Mouse (Mus musculus): ENCODE data around the gene Ppp1r12b. TPM values are rescaled to one million over a fixed set of nuclear protein-coding genes. Genes with fewer than 3 reads are reported as not detected.

Gene Ppp1r12b
- total RNA-seq, 2 experiments from 2014 or later, result 6.7 to 10.3 TPM

GRCm38 (mm10) chr1:134815748-134816147 is 140.0 kb downstream of the Ppp1r12b start:
- ATAC-seq (replicated peaks; ENCODE audit: low FRiP score, low TSS enrichment, poor library complexity, severe bottlenecking), result no peak

- no peak for ATAC-seq (replicated peaks; ENCODE audit: low FRiP score, low TSS enrichment, poor library complexity, severe bottlenecking)
Measured at GRCm38 (mm10) chr1:134805471-134805870, 150.3 kb downstream of the Ppp1r12b start.

GRCm38 (mm10) chr1:134804373-134804772 is 151.4 kb downstream of the Ppp1r12b start:
- no peak for ATAC-seq (replicated peaks; ENCODE audit: low FRiP score, low TSS enrichment, poor library complexity, severe bottlenecking)

- ATAC-seq (replicated peaks; ENCODE audit: low FRiP score, low TSS enrichment, poor library complexity, severe bottlenecking), result no peak
Measured at GRCm38 (mm10) chr1:134803286-134804117, 152.2 kb downstream of the Ppp1r12b start.

- ATAC-seq (replicated peaks; ENCODE audit: low FRiP score, low TSS enrichment, poor library complexity, severe bottlenecking), result no peak
Measured at GRCm38 (mm10) chr1:134801758-134802157, 154.0 kb downstream of the Ppp1r12b start.

- ATAC-seq (replicated peaks; ENCODE audit: low FRiP score, low TSS enrichment, poor library complexity, severe bottlenecking), result no peak
Measured at GRCm38 (mm10) chr1:134796536-134796935, 159.2 kb downstream of the Ppp1r12b start.

GRCm38 (mm10) chr1:134796076-134796475 is 159.7 kb downstream of the Ppp1r12b start:
- no peak for ATAC-seq (replicated peaks; ENCODE audit: low FRiP score, low TSS enrichment, poor library complexity, severe bottlenecking)

GRCm38 (mm10) chr1:134791456-134791855 is 164.3 kb downstream of the Ppp1r12b start:
- no peak for ATAC-seq (replicated peaks; ENCODE audit: low FRiP score, low TSS enrichment, poor library complexity, severe bottlenecking)

GRCm38 (mm10) chr1:134790716-134791439 is 164.9 kb downstream of the Ppp1r12b start:
- peak; percentile 95 for ATAC-seq (replicated peaks; ENCODE audit: low FRiP score, low TSS enrichment, poor library complexity, severe bottlenecking)

- no peak for ATAC-seq (replicated peaks; ENCODE audit: low FRiP score, low TSS enrichment, poor library complexity, severe bottlenecking)
Measured at GRCm38 (mm10) chr1:134788096-134788495, 167.6 kb downstream of the Ppp1r12b start.

- ATAC-seq (replicated peaks; ENCODE audit: low FRiP score, low TSS enrichment, poor library complexity, severe bottlenecking), result no peak
Measured at GRCm38 (mm10) chr1:134784911-134785310, 170.8 kb downstream of the Ppp1r12b start.

- ATAC-seq (replicated peaks; ENCODE audit: low FRiP score, low TSS enrichment, poor library complexity, severe bottlenecking), result no peak
Measured at GRCm38 (mm10) chr1:134784481-134784880, 171.3 kb downstream of the Ppp1r12b start.

GRCm38 (mm10) chr1:134783958-134784357 is 171.8 kb downstream of the Ppp1r12b start:
- ATAC-seq (replicated peaks; ENCODE audit: low FRiP score, low TSS enrichment, poor library complexity, severe bottlenecking), result no peak

GRCm38 (mm10) chr1:134782797-134783196 is 172.9 kb downstream of the Ppp1r12b start:
- no peak for ATAC-seq (replicated peaks; ENCODE audit: low FRiP score, low TSS enrichment, poor library complexity, severe bottlenecking)

- peak; percentile 98 for ATAC-seq (replicated peaks; ENCODE audit: low FRiP score, low TSS enrichment, poor library complexity, severe bottlenecking)
Measured at GRCm38 (mm10) chr1:134777936-134778548, 177.7 kb downstream of the Ppp1r12b start.

- ATAC-seq (replicated peaks; ENCODE audit: low FRiP score, low TSS enrichment, poor library complexity, severe bottlenecking), result no peak
Measured at GRCm38 (mm10) chr1:134777201-134777885, 178.4 kb downstream of the Ppp1r12b start.

GRCm38 (mm10) chr1:134775631-134776030 is 180.1 kb downstream of the Ppp1r12b start:
- no peak for ATAC-seq (replicated peaks; ENCODE audit: low FRiP score, low TSS enrichment, poor library complexity, severe bottlenecking)

- ATAC-seq (replicated peaks; ENCODE audit: low FRiP score, low TSS enrichment, poor library complexity, severe bottlenecking), result no peak
Measured at GRCm38 (mm10) chr1:134774728-134775287, 180.9 kb downstream of the Ppp1r12b start.

- no peak for ATAC-seq (replicated peaks; ENCODE audit: low FRiP score, low TSS enrichment, poor library complexity, severe bottlenecking)
Measured at GRCm38 (mm10) chr1:134774247-134774646, 181.5 kb downstream of the Ppp1r12b start.
